Mouse (Mus musculus): ENCODE data around the gene Add3.

DNA sequence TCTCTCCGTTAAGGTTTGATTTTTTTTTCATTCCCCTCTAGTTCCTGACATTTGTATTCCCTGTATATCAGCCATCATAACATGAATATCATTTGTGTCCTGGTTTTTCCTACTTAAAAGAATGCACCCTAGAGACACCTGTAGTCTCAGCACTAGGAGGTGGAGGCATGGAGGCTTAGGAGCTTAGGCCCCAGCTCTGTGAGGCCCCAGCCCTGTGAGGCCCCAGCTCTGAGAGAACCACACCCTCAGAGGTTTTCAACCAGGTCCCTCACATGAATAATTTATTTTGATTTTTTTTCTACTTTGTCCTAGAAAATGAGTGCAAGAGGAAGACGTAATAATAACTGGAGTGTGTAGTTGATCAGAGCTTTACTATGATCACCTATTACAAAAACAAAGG, 107.3 kb downstream of the Add3 start:
- TF ChIP-seq POLR2A (IDR thresholded peaks at IDR 0.05; ENCODE audit: borderline replicate concordance, low read depth, low read length) = no peak
- TF ChIP-seq CTCF (IDR thresholded peaks at IDR 0.05; ENCODE audit: low read depth, low read length) = no peak
